Comparison of ENCODE assay signal across 8 mouse cellular contexts in the genomic region with DNA sequence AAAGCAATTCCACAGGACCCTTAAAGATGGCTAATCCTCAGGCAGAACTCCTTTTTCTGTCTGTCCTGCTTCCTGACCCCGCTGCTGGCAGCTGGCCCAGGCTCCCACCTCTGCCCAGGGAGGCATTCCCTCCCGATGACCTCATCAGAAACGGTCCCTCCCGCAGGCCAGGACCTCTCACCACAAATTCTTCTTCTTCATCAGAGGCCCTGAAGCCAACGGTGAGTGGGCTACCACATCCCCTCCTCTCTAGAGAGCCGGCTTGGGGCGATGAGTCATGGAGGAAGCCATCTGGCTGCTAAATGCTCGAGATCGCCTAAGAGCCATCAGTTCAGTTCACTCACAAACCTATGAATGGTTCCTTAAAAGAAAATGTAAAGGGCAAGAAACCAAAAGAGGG. TPM values are rescaled to one million over a fixed set of nuclear protein-coding genes. Genes with fewer than 3 reads are reported as not detected.
A peak's percentile ranks its signal among the peaks of the same experiment; 100 is the strongest.
DNase-seq lines count a peak whose midpoint lies in the region; ATAC-seq and TF ChIP-seq lines count a peak whose summit lies in the region.

No protein-coding gene starts in this region.

- H3K4me2 ChIP-seq in embryonic facial prominence, embryonic 11.5 days (ENCODE audit: low read depth, low read length), result no peak overlapping the region
- no peak overlapping the region for H3K4me2 ChIP-seq in kidney, postnatal 0 days (ENCODE audit: low read length)

- H3K9me3 ChIP-seq in embryonic facial prominence, embryonic 11.5 days (replicated peaks; ENCODE audit: control insufficient read depth, low read length), result no peaks in the 10 kb centered on the region
- H3K9me3 ChIP-seq in kidney, postnatal 0 days (replicated peaks; ENCODE audit: low read length), result no peaks in the 10 kb centered on the region

- H3K9ac ChIP-seq in embryonic facial prominence, embryonic 11.5 days (replicated peaks; ENCODE audit: low read length), result no peak overlapping the region
- no peak overlapping the region for H3K9ac ChIP-seq in kidney, postnatal 0 days (ENCODE audit: low read depth, low read length)

- 18% methylated on average over 9 of the region's 9 CpGs for WGBS in embryonic facial prominence, embryonic 11.5 days
- 14% methylated on average over 9 of the region's 9 CpGs for WGBS in kidney, postnatal 0 days

- peaks cover 5% of the 10 kb centered on the region for H3K4me1 ChIP-seq in embryonic facial prominence, embryonic 11.5 days (ENCODE audit: control insufficient read depth, insufficient read depth, low read length)
- peaks cover 8% of the 10 kb centered on the region; the same call in 1 of the 2 replicates for H3K4me1 ChIP-seq in kidney, postnatal 0 days (replicated peaks; ENCODE audit: insufficient read depth, low read length)

- no peak overlapping the region for H3ac ChIP-seq in C2C12 (ENCODE audit: control insufficient read depth, insufficient read length, low read depth)

- H3K79me2 ChIP-seq in C2C12 (ENCODE audit: control insufficient read depth, insufficient read depth), result no peaks in the 10 kb centered on the region

- no peak for TF ChIP-seq CTCF in C2C12 (IDR thresholded peaks at IDR 0.05; ENCODE audit: control insufficient read depth, insufficient read depth, insufficient read length)
- no peak for TF ChIP-seq CTCF in kidney, postnatal 0 days (IDR thresholded peaks at IDR 0.05; ENCODE audit: low read depth)

- ATAC-seq in embryonic facial prominence, embryonic 11.5 days (replicated peaks; ENCODE audit: insufficient number of reproducible peaks, low FRiP score, low TSS enrichment, low read depth), result no peak
- 0 out of 2 replicates have a peak, but pooled peaks have one; percentile 25 for ATAC-seq in kidney, postnatal 0 days (replicated peaks; ENCODE audit: low FRiP score, low read depth)

- H3K27ac ChIP-seq in embryonic facial prominence, embryonic 11.5 days (replicated peaks; ENCODE audit: low read depth, low read length), result no peak overlapping the region
- no peak overlapping the region for H3K27ac ChIP-seq in kidney, postnatal 0 days

- no peaks in the 10 kb centered on the region for H3K79me3 ChIP-seq in C2C12 (ENCODE audit: low read depth)

- H3K27me3 ChIP-seq in C2C12 (ENCODE audit: control insufficient read depth, insufficient read depth, insufficient read length), result no peaks in the 10 kb centered on the region
- no peaks in the 10 kb centered on the region for H3K27me3 ChIP-seq in embryonic facial prominence, embryonic 11.5 days (ENCODE audit: control insufficient read depth, insufficient read depth, low read length)
- no peaks in the 10 kb centered on the region for H3K27me3 ChIP-seq in kidney, postnatal 0 days (ENCODE audit: insufficient read depth, low read length)

- no peak overlapping the region for H3K4me3 ChIP-seq in C2C12 (ENCODE audit: insufficient read depth, poor library complexity, severe bottlenecking)
- H3K4me3 ChIP-seq in embryonic facial prominence, embryonic 11.5 days (ENCODE audit: low read depth, low read length), result no peak overlapping the region
- no peak overlapping the region for H3K4me3 ChIP-seq in kidney, postnatal 0 days (replicated peaks; ENCODE audit: low read depth, low read length)

- H3K36me3 ChIP-seq in C2C12 (ENCODE audit: control insufficient read depth, insufficient read depth), result no peaks in the 10 kb centered on the region
- H3K36me3 ChIP-seq in embryonic facial prominence, embryonic 11.5 days (replicated peaks; ENCODE audit: control insufficient read depth, insufficient read depth, low read depth, low read length), result no peaks in the 10 kb centered on the region
- no peaks in the 10 kb centered on the region for H3K36me3 ChIP-seq in kidney, postnatal 0 days (ENCODE audit: insufficient read depth, low read length)

- peak; percentile 85 for DNase-seq in heart, adult 11 months
- no peak for DNase-seq in heart, adult 8-10 months (ENCODE audit: low spot score)
- peak; percentile 35 for DNase-seq in embryonic facial prominence, embryonic 11.5 days (ENCODE audit: low spot score)
- peak; percentile 46 for DNase-seq in kidney, postnatal 0 days (ENCODE audit: low spot score)
- DNase-seq in spleen, postnatal 36 days (ENCODE audit: low spot score in 2 of 2), result no peak
- no peak for DNase-seq in cerebellum, adult 11 months
- no peak for DNase-seq in left cerebral cortex, adult 8-10 months (ENCODE audit: low spot score in 2 of 2)

TF ChIP-seq in C2C12, 6 proteins besides CTCF, POLR2A, EP300 and RAD21:
- TF ChIP-seq USF1 (IDR thresholded peaks at IDR 0.05; ENCODE audit: low read depth) (no peak), CEBPB (IDR thresholded peaks at IDR 0.05; ENCODE audit: low read depth) (no peak), MAX (IDR thresholded peaks at IDR 0.05) (no peak), MYOD1 (IDR thresholded peaks at IDR 0.05; ENCODE audit: control insufficient read depth, insufficient read length, low read depth) (peak; percentile 58), FOSL1 (IDR thresholded peaks at IDR 0.05; ENCODE audit: insufficient read depth, low read length, poor library complexity, severe bottlenecking) (peak; percentile 2), MYOG (IDR thresholded peaks at IDR 0.05; ENCODE audit: control insufficient read depth, extremely low read depth, insufficient read length) (no peak)

RNA-seq across cellular contexts. Expression of a gene that starts 56.7 kb away (rescaled TPM):
- total RNA-seq in heart, adult 8-10 months (2022), result over 10,000 TPM in 3 of 4 experiments, 1,000 to 10,000 TPM in 1; 9,382 to 12,072 (median 10,190) TPM
- polyA plus RNA-seq in C2C12 (2012; fragmentation: generic; extraction: Trizol), result 1,080 TPM
- 563 and 596 TPM in 2 replicates for polyA plus RNA-seq in embryonic facial prominence, embryonic 11.5 days (2014; fragmentation: Nextera tagmentation; extraction: Ambion mirVana)
- polyA plus RNA-seq in kidney, postnatal 0 days (2015; fragmentation: Nextera tagmentation; extraction: Ambion mirVana), result 577 and 637 TPM in 2 replicates
- total RNA-seq in left cerebral cortex, adult 8-10 months (2022), result 100 to 1,000 TPM; 208 to 237 (median 224) TPM

Comparison
In these comparisons a context has a peak if more than half of its experiments do, and no peak if none do; other contexts are left out.
1. DNase-seq: peak in heart, adult 11 months (single experiment), embryonic facial prominence, embryonic 11.5 days (single experiment) and kidney, postnatal 0 days (single experiment); none in heart, adult 8-10 months (single experiment), spleen, postnatal 36 days (0 of 2), cerebellum, adult 11 months (single experiment) and left cerebral cortex, adult 8-10 months (0 of 2).